Mouse (Mus musculus) ZHBTc4 (cell line): ENCODE data around the gene Pbrm1.

Experiments used
- DNase-seq: peaks from one replicate; pipeline ENCODE4 v3.0.0-alpha.2; 2011; ENCODE audit warnings: low read depth, low spot score

The Pbrm1 gene

DNA sequence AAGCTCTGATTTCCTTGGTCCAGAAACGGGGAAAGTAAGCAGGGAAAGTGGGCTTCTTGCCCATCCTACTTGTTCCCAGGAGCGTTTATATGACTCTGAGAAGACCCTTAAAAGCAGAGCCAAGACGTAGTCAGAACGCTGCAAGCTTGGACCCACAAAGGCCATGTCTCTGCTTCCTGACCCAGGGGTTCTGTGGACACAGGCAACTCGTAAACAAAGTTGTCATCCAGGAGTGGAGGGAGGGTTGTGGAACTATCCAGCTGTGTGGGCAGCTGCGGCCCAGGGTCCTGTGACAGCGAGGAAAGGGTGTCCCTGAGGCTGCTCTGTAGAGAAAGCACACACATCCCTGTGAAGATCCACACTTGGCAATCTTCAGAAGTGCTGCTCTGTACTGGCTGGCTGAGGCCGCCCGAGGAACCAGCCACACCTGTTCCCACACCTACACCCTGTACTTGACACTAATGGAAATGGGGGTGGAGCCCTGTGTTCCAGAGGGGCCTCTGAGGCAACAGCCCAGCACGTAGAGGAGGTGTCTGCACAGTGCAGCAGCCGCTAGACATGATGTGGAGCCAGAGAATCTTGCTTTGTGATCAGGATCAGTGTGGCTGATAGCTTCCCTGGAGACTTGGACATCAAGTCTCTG is 114.2 kb downstream of the Pbrm1 start:
- peak; percentile 29 for DNase-seq

DNA sequence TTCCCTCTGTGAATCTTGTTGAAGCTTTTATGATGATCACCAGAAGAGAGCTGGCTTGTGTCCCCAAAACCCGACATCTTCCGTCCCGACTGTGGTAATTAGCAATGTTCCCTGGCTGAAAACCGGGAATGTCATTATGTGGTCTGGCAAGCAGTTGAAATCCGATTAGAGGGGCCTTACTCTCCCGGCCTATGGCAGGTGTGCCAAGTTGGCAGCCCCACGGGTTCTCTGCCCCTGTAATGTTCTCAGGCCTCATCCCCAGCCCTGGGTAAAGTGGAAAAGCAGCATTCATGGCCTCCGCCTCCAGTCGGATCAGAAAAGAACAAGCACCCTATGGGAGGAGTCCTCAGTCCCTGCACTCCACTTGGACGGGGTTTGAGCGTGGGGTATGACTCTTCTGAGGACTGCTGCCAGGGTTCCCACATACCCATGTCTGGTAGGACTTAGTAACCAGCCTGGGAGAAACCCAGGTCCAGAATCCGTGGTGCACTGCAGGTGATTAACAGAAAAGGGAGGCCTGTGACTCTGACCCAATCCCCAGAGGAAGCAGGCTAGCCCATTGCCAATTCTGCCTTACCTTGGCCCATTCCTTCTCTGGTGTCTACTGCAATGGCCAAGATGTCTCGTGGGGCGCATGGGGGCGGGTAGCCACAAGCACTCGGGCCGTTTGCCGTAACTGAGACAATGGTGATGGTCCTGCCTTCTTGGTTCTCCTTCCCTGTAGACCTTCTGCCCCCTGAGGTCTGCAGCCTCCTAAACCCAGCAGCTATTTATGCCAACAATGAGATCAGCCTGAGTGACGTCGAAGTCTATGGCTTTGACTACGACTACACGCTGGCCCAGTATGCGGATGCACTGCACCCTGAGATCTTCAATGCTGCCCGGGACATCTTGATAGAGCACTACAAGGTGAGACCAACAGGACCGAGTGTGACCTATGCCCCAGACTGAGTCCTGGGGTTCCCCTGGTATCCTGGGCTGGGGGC is 115.4 kb downstream of the Pbrm1 start:
- DNase-seq: no peak

DNA sequence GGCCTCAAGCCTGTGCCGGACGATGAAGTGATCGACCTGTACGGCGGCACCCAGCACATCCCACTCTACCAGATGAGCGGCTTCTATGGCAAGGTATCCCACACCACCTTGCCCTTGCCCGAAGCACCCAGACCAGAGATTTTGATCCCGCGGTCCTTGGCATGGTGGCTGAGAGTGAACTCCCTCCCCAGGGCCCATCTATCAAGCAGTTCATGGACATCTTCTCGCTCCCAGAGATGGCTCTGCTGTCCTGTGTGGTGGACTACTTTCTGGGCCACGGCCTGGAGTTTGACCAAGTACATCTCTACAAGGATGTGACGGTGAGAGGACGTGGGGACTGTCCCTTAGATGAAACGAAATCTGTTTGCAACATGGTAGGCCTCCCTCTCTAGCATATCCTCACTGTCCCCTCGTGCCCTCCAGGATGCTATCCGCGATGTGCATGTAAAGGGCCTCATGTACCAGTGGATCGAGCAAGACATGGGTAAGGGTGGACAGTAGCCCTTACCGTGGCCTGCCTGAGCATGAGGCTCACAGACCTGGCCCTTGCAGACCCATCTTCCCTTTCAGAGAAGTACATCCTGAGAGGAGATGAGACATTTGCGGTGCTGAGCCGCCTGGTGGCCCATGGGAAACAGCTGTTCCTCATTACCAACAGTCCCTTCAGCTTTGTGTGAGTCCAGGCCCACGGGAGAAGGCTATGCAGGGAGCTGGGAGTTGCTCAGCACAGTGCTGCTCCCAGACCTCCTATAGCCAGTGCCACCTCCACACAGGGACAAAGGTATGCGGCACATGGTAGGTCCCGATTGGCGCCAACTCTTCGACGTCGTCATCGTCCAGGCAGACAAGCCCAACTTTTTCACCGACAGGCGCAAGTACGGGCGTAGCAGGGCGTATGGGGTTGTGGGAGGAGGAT is 116.8 kb downstream of the Pbrm1 start:
- DNase-seq: no peak

DNA sequence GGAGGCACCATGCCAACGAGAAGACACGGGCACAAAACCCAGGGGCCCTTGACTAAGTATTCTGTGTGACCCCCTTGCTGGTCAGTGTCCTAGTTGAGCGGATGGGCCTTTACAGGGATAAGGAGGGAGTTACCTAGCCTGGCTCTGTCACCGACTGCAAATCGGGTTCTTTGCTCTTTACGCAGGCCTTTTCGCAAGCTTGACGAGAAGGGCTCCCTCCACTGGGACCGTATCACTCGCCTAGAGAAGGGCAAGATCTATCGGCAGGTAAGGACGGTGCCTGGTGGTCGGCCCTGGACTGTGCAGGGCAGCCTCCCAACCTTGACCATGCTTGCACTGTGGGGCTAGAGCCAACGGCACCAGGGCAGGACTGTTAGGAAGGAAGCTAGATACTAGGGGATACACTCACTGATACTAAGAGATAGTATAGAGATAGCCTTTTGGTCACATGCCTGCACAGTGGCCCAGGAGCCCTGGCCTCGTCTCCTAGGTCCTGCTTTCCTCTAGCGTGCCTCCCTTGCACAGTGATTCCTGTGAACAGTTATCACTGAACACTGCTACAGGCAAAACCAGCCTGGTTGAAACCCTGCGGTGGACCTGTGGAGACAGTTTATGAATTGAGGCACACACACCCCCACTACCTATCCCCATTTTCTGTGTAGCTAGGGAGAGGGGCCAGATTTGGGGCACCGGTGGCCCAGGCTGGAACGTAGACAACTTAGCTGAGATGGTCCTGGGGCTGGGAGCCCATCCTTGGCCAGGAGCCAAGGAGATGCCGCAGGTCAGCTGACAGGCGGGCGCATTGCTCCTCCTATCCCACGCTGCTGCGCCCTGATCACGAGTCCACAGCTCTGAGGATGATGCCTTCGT is 117.7 kb downstream of the Pbrm1 start:
- DNase-seq: peak; percentile 40

DNA sequence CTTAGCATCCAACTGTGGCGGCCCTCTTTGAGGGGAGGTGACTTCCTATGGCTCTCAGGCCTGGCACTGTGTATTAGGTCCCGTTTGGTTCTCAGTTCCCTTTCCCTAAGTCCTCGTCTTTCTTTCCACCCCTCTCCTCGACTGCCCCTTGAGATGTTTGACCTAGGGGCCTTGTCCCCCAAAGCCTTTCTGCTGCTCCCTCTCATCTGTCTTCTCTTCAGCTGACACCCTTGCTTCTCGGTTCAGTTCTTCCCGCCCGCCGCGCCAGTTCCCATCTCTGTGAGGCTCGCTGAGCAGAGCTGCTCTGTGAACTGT is 118.3 kb downstream of the Pbrm1 start:
- peak; percentile 39 for DNase-seq

DNA sequence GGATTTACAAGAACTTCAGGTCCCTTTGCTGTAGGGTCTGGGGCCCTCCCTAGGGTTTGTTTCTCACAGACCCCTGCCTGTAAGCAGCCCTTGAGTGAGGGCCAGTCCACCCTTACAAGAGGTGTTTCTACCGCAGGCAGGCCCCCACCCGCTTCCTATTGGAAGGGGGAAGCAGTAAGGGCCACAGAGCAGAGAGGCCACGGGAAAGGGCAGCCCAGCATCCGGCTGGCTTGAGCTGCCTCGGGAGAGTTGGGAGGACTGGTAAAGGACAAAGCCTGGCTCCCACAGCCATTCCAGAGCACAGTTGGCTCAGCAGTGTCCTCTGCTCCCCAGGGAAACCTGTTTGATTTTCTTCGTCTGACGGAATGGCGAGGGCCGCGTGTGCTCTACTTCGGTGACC is 118.9 kb downstream of the Pbrm1 start:
- DNase-seq: no peak

DNA sequence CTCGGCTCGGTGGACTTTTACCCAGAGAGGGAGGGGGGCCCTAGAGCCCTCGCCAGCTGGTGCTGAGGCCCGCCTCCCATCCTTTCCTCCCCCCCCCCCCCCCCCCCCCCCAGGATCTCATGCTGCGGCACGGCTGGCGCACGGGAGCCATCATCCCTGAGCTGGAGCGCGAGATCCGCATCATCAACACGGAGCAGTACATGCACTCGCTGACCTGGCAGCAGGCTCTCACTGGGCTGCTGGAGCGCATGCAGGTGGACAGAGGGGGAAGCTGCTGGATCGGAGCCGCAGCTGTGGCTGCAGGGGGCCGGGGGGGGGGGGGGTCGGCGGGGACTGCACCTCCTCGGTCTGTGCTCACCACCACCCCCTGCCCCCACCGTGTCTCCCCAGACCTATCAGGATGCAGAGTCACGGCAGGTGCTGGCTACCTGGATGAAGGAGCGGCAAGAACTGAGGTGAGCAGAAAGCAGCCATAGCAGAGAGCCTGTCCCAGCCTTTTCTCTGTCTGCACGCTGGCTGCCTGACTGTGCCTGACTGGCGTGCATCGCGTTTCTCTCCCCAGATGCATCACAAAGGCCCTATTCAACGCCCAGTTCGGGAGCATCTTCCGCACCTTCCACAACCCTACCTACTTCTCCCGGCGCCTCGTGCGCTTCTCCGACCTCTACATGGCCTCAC is 119.4 kb downstream of the Pbrm1 start:
- peak; percentile 89 for DNase-seq

DNA sequence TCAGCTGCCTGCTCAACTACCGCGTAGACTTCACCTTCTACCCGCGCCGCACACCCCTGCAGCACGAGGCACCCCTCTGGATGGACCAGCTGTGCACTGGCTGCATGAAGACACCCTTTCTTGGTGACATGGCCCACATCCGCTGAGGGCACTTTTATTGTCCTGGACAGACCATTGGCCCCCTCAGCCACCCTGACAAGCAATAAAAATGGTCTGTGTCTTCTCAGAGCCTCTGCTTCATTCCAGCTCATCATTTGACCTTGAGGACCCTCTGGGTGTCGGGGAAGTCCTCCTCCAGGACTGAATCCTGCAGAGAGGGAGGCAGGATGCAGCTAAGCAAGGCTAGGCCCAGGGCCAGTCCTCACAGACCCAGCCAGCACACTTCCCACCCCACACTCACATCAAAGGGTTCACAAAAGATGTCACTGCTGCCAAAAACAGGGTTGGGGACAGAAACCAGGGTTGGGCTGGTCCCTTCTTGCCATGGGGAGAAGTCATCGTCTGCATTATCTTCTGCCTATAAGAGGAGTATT is 120.0 kb downstream of the Pbrm1 start:
- DNase-seq: no peak

DNA sequence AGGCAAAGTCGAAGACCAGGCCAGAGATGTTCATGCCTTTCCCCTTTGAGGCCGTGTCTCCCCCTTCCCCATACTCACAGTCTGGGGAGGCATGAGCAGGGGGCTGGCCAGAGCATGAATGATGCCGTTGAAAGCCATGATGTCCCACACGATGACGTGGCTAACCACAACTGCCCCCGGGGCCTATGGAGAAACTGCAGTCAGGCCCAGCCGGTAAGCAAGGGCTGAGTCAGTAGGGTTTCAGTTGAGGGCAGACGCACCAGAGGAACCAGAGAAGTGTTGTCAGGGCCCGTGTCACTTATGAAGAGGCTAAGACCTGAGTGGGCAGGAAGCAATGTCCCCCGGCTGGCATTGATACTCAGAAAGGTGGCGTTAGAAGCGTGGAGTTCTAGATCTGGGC is 120.7 kb downstream of the Pbrm1 start:
- no peak for DNase-seq

DNA sequence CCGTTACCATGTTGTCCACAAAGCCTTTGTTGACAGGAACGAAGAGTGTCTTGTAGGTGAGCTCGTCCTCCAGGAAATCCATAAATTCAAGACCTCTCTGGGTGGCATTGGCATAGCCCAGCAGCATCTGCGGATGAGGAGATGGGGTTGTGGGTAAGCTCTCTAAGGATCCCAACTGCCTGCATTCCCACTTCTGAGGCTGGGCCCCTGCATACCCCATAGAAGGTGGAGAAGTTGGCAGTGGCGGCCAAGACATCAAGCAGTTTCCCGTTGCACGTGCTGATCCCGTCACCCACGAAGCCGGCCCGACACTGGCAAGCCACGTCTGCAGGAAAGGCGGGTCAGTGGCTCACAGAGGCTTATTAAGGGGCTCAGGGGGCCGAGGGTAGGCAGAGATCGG is 121.2 kb downstream of the Pbrm1 start:
- no peak for DNase-seq

DNA sequence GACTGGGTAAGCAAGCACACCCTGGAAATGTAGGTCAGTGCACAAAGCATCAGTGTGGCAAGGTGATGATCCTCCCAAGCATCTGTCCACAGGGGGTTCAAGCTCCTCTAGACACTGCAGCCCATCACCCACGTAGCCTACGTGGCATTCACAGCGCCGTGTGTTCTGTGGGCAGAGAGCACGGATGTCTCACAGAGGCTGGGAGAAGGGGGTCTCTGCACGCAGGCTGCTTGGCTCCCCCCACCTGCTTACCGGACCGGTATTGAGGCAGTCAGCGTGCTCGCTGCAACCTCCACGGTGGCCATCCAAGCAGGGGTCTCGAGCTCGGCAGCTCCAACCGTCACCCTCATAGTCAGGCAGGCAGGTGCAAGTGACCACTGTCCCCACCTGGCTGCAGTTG is 122.1 kb downstream of the Pbrm1 start:
- no peak for DNase-seq

DNA sequence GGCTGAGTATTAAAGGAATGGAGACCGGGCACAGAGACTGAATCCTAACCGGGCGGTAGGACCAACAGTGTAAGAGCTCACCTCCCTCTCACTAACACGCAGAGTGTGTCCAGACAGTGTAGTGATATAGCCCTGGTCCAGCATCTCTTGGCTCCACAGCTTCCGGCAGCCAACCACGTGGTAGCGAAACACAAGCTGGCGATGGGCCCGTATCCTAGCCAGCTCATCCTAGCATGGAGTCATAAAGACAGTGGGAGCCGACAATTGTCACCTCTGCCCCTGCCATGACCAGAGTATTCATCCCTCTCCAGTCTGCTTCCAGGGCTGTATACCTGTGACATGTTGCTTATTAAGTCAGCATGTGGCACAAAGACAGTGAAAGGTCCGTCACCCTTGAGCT is 126.8 kb downstream of the Pbrm1 start:
- DNase-seq: no peak

DNA sequence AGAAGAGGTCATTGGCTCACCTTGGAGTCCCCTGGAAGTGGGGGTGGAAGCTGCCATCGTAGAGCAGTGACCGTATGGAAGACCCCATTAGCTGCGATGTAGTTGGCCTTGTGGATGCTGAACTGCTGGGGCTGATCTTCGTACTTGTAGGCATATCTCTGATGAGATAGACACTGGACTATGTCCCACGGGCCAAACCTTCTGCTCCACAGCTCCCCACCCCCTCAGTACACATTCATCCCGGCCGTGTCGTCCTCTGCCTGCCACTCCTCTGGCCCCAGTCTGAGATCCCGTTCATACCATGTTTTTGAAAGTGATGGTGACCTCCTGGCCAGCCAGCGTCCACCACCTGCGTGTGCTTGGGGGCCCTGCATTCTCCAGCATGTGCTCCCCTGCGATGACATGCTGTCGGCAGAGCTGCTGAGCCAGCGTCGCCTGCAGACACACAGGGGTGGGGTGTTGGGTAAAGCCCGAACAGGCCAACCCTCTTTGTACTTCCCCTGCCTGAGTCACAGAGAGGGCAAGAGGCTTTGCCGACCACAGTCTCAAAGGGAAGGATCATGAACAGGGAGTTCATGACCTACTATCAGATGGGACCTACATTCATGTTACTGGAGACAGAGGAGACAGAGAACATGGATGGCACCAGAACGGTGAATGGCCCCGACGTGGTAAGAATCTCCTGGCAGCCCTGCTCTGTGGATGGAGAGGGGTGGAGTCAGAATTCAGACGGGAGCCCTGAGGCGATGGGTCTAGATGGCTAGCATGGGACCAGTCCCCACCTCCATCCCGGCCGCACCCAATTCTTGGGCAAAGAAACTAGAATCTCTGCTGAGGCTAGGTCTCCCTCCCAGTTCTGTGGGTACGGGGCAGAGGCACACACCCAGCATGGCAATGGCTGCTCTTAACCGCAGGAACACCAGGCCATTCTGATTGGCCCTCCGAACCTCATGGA is 141.5 kb downstream of the Pbrm1 start:
- no peak for DNase-seq

DNA sequence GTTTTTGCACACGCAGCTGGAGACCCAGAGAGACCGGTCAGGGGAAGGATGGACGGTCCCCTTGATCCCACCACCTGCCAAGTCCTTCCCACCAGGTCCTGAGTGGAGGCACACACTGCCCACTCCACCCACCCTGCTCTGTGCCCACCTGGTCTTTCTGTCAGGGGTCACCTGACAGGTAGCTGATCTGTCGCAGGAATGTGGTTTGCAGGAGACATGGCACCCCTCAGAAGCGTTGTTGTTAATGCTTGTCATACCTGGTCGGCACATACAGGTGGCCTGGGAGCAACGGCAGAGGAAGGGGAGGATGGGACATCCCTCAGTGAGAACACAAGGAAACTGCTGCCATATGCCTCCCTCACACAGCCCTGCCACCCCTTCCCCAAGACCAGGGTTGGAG is 142.3 kb downstream of the Pbrm1 start:
- no peak for DNase-seq

DNA sequence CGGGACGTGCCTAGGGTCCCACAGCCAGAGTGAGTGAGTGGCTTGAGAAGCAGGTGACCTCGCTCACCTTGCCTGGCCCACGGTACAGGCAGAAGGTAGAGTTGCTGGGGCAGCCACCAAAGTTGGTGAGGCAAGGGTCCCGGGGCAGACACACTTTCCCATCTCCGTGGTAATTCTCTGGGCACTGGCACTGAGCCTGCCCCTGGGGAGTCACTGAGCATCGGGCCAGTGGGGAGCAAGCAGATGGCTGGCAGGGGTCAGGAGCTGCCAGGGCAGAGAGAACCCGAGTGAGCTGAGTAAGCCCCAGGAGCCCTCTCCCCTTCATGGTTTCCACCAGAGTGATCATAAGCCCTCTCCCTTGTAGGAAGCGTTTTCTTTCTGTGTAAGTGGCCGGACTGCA is 142.7 kb downstream of the Pbrm1 start:
- DNase-seq: no peak

DNA sequence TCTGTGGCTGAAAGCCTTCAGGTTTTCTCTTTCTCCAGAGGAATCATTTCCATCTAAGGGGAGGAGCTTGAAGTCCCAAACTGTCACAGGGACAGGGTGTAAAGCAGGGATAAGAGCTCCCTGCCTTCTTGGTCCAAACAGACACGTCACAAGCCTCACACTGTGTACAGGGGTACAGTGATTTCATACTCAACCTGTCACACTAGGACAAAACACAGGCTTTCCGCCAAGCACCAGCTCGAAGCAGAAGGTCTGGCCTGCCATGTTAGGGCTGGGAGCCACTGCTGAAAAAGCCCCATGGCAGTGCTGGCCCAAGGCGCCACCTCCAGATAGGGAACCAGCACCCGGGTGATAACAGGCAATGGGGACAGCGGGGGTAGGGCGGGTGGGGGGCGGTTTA is 145.1 kb downstream of the Pbrm1 start:
- DNase-seq: peak; percentile 26

DNA sequence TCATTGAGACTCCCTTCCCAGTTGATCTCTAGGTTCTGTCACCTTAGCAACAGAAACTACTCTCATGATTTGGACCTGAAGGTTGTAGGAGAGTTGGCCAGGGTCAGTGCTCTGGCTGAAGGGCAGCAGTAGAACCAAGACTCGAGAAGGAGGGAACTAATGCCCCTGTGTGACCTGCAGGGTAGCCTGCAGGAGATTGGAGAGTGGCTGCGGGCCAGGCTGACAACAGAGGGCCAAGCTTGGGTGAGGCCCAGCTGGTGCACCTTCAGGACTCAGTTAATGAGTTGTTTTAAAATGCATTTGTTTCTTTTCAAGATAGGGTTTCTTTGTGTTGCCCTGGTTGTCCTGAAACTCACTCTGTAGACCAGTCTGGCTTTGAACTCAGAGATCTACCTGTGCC is 146.1 kb downstream of the Pbrm1 start:
- DNase-seq: no peak

DNA sequence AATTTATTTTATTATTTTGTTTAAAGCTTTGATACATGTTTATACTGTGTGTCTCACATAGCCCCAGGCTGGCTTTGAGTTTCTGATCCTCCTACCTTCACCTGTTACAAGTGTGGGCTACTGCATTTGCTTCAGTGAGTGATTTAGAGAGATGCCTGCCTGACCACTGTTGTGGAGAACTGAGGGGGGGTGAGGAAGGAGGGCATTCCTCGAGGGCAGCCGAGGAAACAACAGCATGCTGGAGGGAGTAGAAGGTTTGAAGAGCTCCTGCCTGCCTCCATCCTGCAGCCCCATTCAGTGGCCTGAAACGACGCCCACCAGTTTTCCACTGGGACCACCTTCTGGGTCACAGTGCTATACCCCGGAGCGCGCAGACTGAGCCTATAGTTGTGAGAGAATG is 146.5 kb downstream of the Pbrm1 start:
- no peak for DNase-seq

DNA sequence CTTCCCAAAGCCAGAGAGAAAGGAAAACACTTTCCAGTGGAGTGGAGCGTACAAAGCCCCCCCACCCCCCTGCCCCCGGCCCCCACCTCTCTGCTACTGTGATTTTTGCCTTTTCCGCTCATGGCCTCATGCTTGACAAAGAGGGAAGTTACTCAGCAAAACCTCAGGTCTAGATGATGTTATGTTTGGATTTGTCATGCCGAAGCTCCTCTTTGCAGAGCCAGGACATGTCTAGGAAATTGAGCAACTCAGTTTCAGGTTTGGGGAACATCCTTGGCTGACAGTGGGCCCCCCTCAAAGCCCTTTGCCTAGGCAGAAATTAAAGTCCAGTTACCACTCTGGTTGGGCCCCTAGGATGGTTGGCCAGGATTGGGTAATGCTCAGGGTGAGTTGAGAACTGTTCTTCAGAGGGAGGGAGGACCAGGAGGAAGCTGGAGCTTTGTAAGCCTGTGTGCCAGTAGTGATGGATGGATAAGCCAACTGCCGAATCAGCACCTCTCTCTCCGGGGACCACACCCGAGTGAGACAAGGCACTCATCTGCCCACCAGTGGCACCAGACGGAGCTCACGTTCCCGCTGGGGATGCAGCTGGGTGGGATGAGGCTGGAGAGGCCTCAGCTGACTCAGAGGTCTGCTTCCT is 147.2 kb downstream of the Pbrm1 start:
- DNase-seq: no peak
